Mouse (Mus musculus) hindbrain, embryonic 13.5 days (tissue): ENCODE data around the gene Nell1. TPM values are rescaled to one million over a fixed set of nuclear protein-coding genes. Genes with fewer than 3 reads are reported as not detected.

ENCODE experiments used
- ATAC-seq: fragments of 200-750 bp; cut with Nextera tagmentation; 2 replicates; pipeline ENCODE4 v1.8.0; 2017; ENCODE audit warnings: moderate TSS enrichment; ENCODE audit not compliant: low FRiP score
- H3K27ac ChIP-seq: fragments of 300-500 bp; sonication (generic); 2 replicates; pipeline ENCODE4 v1.5.1; 2015; ENCODE audit warnings: inconsistent platforms, mild to moderate bottlenecking, moderate library complexity
- H3K27me3 ChIP-seq: fragments of 300-500 bp; sonication (generic); 2 replicates; pipeline ENCODE4 v1.6.1; 2015; ENCODE audit warnings: mild to moderate bottlenecking, inconsistent platforms
- H3K36me3 ChIP-seq: fragments of 300-500 bp; sonication (generic); 2 replicates; pipeline ENCODE4 v1.6.1; 2015; ENCODE audit warnings: mild to moderate bottlenecking, inconsistent platforms
- H3K4me1 ChIP-seq: fragments of 300-500 bp; sonication (generic); replicated peaks from 2 replicates; pipeline ENCODE4 v1.6.1; 2015; ENCODE audit warnings: inconsistent platforms
- H3K4me2 ChIP-seq: fragments of 300-500 bp; sonication (generic); 2 replicates; pipeline ENCODE4 v1.6.1; 2015; ENCODE audit warnings: inconsistent platforms, mild to moderate bottlenecking, moderate library complexity
- H3K4me3 ChIP-seq: fragments of 300-500 bp; sonication (generic); 2 replicates; pipeline ENCODE4 v1.5.1; 2015; ENCODE audit warnings: mild to moderate bottlenecking, inconsistent platforms
- H3K9ac ChIP-seq: fragments of 300-500 bp; sonication (generic); 2 replicates; pipeline ENCODE4 v1.6.1; 2015; ENCODE audit warnings: mild to moderate bottlenecking, inconsistent platforms
- H3K9me3 ChIP-seq: fragments of 300-500 bp; sonication (generic); 2 replicates; pipeline ENCODE4 v1.6.1; 2016; ENCODE audit warnings: inconsistent platforms
- WGBS: fragments of 180-500 bp; shearing (Covaris S2); methylation state at CpG from one replicate; pipeline ENCODE4 v1.1.7; 2015; 5-methylcytosine and 5-hydroxymethylcytosine counted together
- polyA plus RNA-seq: library from polyadenylated mRNA; unstranded; fragments of >200 nt; fragmentation: Nextera tagmentation; extraction: Ambion mirVana; gene quantifications from 2 replicates; pipeline ENCODE4 v1.2.1, GENCODE M21; 2015

Gene Nell1
- polyA plus RNA-seq, 1 experiment from 2014 or later, result 15.7 TPM

- H3K9me3 ChIP-seq, result no peaks in the 10 kb centered on the region
- peaks cover 10% of the 10 kb centered on the region for H3K4me1 ChIP-seq
- no peaks in the 10 kb centered on the region for H3K36me3 ChIP-seq
- no peak overlapping the region for H3K4me2 ChIP-seq
- H3K4me3 ChIP-seq, result no peak overlapping the region
- no peaks in the 10 kb centered on the region for H3K27me3 ChIP-seq
- WGBS, result 13% methylated on average over 2 of the region's 2 CpGs
- H3K27ac ChIP-seq, result no peak overlapping the region
- ATAC-seq, result no peak
- H3K9ac ChIP-seq, result no peak overlapping the region
Measured at GRCm38 (mm10) chr7:50362039-50362438, 387.4 kb downstream of the Nell1 start.

DNA sequence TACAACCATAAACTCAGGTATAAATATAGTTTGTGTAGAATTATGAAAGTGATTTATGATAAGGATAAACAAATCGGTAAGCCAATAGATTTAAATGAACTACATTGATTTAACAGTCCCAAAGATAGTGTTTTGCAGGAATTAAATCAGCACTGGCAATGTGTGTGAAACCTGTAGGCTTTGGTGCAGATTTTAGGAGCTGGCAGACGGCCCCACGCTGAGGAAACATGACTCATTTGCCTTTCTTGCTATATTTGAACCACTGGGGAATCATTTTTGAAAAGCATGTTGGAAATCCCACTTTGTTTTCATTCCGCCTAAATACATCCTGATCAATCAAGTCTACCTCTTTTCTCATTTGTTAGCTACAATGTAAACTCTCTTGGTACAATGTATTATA is 400.2 kb downstream of the Nell1 start:
- no peaks in the 10 kb centered on the region for H3K36me3 ChIP-seq
- no peak overlapping the region for H3K27ac ChIP-seq
- 86% methylated on average over 4 of the region's 4 CpGs for WGBS
- no peak overlapping the region for H3K4me2 ChIP-seq
- H3K4me3 ChIP-seq, result no peak overlapping the region
- no peaks in the 10 kb centered on the region for H3K9me3 ChIP-seq
- no peaks in the 10 kb centered on the region for H3K27me3 ChIP-seq
- no peak overlapping the region for H3K9ac ChIP-seq
- no peaks in the 10 kb centered on the region for H3K4me1 ChIP-seq
- no peak for ATAC-seq

GRCm38 (mm10) chr7:50410421-50410820 is 435.8 kb downstream of the Nell1 start:
- no peak overlapping the region for H3K4me2 ChIP-seq
- ATAC-seq, result no peak

DNA sequence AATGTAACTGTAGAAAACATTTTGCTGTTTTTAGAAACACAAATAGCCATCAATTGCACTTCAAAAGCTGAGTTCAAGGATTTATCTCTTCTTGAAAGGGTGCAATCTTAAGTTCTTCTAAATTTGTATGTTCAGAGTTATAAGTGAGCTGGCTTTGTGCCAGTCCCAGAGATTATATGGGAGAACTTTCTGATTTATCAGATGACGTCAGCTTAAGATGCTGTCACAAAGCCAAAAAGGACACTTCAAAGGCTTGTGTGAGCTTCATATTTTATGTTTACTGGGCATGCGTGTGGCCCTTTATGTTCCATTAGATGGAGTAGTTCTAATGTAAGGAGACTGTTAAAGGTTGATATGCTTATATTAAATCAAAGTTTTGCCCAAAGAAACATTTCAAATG is 445.3 kb downstream of the Nell1 start:
- no peak overlapping the region for H3K9ac ChIP-seq
- H3K4me3 ChIP-seq, result no peak overlapping the region
- no peak for ATAC-seq
- H3K4me1 ChIP-seq, result no peaks in the 10 kb centered on the region
- no peak overlapping the region for H3K4me2 ChIP-seq
- 90% methylated on average over 2 of the region's 2 CpGs for WGBS
- no peaks in the 10 kb centered on the region for H3K27me3 ChIP-seq
- no peaks in the 10 kb centered on the region for H3K9me3 ChIP-seq
- H3K27ac ChIP-seq, result no peak overlapping the region
- no peaks in the 10 kb centered on the region for H3K36me3 ChIP-seq

More at GRCm38 (mm10) chr7:50410421-50410820, 435.8 kb downstream of the Nell1 start:
- 0 out of 2 replicates have a peak, but pooled peaks cover 2% of the 10 kb centered on the region for H3K4me1 ChIP-seq
- 80% methylated on average over 2 of the region's 2 CpGs for WGBS
- H3K27me3 ChIP-seq, result no peaks in the 10 kb centered on the region
- H3K4me3 ChIP-seq, result no peak overlapping the region
- no peak overlapping the region for H3K27ac ChIP-seq
- H3K9ac ChIP-seq, result no peak overlapping the region
- H3K36me3 ChIP-seq, result no peaks in the 10 kb centered on the region
- H3K9me3 ChIP-seq, result no peaks in the 10 kb centered on the region

GRCm38 (mm10) chr7:50422422-50423195 is 447.9 kb downstream of the Nell1 start:
- no peaks in the 10 kb centered on the region for H3K27me3 ChIP-seq
- WGBS, result 65% methylated on average over 1 of the region's 1 CpGs
- H3K36me3 ChIP-seq, result no peaks in the 10 kb centered on the region
- no peaks in the 10 kb centered on the region for H3K4me1 ChIP-seq
- H3K4me3 ChIP-seq, result no peak overlapping the region
- no peak overlapping the region for H3K4me2 ChIP-seq
- no peak for ATAC-seq
- no peaks in the 10 kb centered on the region for H3K9me3 ChIP-seq
- no peak overlapping the region for H3K9ac ChIP-seq
- H3K27ac ChIP-seq, result no peak overlapping the region

DNA sequence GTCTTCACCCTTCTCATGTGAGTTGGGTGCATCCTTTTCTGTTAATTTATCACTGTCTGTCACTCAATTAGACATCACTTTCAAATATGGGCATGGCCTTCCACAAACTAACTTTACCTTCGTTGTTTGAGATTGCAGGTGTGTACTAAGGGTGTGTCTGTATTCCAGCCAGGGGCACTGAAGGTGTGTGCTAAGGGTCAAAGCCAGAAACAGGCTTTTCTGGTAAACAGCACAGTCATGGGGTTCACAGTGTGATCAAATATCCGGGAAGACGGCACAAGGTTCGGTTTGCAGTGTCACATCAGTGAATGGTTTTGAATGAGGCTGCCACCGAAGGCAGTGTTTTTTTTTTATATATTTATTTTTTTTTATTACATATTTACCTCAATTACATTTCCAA is 455.1 kb downstream of the Nell1 start:
- Histone ChIP-seq H3K9ac (no peak overlapping the region), H3K36me3 (no peaks in the 10 kb centered on the region), H3K4me3 (no peak overlapping the region), H3K4me1 (no peaks in the 10 kb centered on the region), H3K9me3 (no peaks in the 10 kb centered on the region), H3K27ac (no peak overlapping the region), H3K4me2 (no peak overlapping the region), H3K27me3 (no peaks in the 10 kb centered on the region)
- 93% methylated on average over 5 of the region's 5 CpGs for WGBS
- ATAC-seq, result no peak

DNA sequence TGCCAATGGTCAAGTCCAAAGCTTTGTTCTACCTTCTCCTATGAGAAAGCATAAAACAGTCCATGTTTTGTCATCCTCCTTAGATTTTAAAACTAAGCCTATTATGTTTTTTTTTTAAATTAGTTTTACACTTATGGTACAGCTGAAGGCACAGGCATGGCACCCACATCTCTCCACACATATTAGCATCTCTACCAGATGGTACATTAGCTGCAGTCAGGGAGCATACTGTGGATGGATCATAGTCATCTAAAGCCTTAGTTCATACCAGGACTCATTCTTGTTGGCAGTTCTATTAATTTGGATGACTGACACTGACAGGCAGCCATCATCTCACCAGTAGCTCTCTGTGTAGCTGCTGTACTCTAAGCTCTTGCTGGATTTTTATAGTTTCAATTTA is 466.6 kb downstream of the Nell1 start:
- no peak overlapping the region for H3K27ac ChIP-seq
- no peak for ATAC-seq

DNA sequence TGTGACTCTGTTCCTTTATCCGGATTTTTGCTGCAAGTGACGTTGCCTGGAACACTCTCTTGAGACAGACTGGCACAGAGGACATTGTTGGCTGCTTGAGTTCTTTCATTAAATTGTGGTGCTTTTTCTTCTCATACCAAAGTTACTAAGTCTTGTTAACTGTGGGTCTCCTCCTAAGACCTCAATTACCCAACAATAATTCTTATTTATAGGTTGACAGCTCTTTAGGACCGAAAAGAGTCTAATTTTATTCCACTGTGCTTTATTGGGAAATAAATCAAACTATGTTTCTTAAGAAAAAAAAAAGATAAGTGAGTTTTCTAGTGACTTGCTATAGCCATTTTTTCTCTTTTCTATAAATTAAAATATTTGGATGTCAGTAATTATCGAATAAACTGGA is 472.7 kb downstream of the Nell1 start:
- H3K27ac ChIP-seq, result no peak overlapping the region
- 87% methylated on average over 4 of the region's 4 CpGs for WGBS
- no peak overlapping the region for H3K4me2 ChIP-seq
- no peaks in the 10 kb centered on the region for H3K4me1 ChIP-seq
- H3K9me3 ChIP-seq, result no peaks in the 10 kb centered on the region
- H3K4me3 ChIP-seq, result no peak overlapping the region
- no peak overlapping the region for H3K9ac ChIP-seq
- ATAC-seq, result no peak
- no peaks in the 10 kb centered on the region for H3K36me3 ChIP-seq
- no peaks in the 10 kb centered on the region for H3K27me3 ChIP-seq

More for the DNA sequence above, 466.6 kb downstream of the Nell1 start:
- no peak overlapping the region for H3K4me2 ChIP-seq
- no peak overlapping the region for H3K4me3 ChIP-seq
- H3K9me3 ChIP-seq, result no peaks in the 10 kb centered on the region
- H3K4me1 ChIP-seq, result no peaks in the 10 kb centered on the region
- no peak overlapping the region for H3K9ac ChIP-seq
- H3K27me3 ChIP-seq, result no peaks in the 10 kb centered on the region
- H3K36me3 ChIP-seq, result no peaks in the 10 kb centered on the region

GRCm38 (mm10) chr7:50467742-50468141 is 493.1 kb downstream of the Nell1 start:
- H3K4me2 ChIP-seq, result no peak overlapping the region
- H3K27me3 ChIP-seq, result no peaks in the 10 kb centered on the region
- ATAC-seq, result no peak
- no peaks in the 10 kb centered on the region for H3K36me3 ChIP-seq
- no peaks in the 10 kb centered on the region for H3K9me3 ChIP-seq
- H3K4me3 ChIP-seq, result no peak overlapping the region
- H3K9ac ChIP-seq, result no peak overlapping the region
- 98% methylated on average over 6 of the region's 6 CpGs for WGBS
- no peak overlapping the region for H3K27ac ChIP-seq
- H3K4me1 ChIP-seq, result no peaks in the 10 kb centered on the region

DNA sequence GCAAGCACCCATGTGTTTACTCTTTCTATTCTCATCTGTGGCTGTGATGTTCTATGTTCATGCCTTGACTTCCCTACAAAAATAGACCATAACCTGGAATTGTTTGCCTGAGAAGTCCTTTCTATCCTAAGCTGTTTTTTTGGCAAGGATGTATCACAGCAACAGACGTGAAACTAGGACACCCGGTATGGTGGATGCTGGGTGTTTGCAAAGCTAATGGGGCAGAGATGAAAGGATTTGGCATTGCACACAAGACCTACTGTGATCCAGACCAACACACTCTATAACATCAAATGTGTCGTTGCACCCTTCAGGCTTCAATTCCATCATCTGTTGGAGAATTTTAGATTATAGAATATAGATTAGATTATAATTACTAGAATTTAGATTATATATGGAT is 495.9 kb downstream of the Nell1 start:
- H3K9ac ChIP-seq, result no peak overlapping the region
- H3K4me2 ChIP-seq, result no peak overlapping the region
- ATAC-seq, result no peak
- WGBS, result 81% methylated on average over 3 of the region's 3 CpGs
- no peaks in the 10 kb centered on the region for H3K36me3 ChIP-seq
- no peak overlapping the region for H3K4me3 ChIP-seq
- H3K9me3 ChIP-seq, result no peaks in the 10 kb centered on the region
- H3K4me1 ChIP-seq, result no peaks in the 10 kb centered on the region
- H3K27ac ChIP-seq, result no peak overlapping the region
- H3K27me3 ChIP-seq, result no peaks in the 10 kb centered on the region

GRCm38 (mm10) chr7:50482011-50482410 is 507.3 kb downstream of the Nell1 start:
- H3K27me3 ChIP-seq, result no peaks in the 10 kb centered on the region
- H3K4me1 ChIP-seq, result no peaks in the 10 kb centered on the region
- no peak overlapping the region for H3K4me2 ChIP-seq
- H3K4me3 ChIP-seq, result no peak overlapping the region
- H3K9ac ChIP-seq, result no peak overlapping the region
- H3K27ac ChIP-seq, result no peak overlapping the region
- no peaks in the 10 kb centered on the region for H3K36me3 ChIP-seq
- no peaks in the 10 kb centered on the region for H3K9me3 ChIP-seq
- ATAC-seq, result no peak
- 62% methylated on average over 4 of the region's 4 CpGs for WGBS

- Histone ChIP-seq H3K27ac (no peak overlapping the region), H3K4me2 (no peak overlapping the region), H3K27me3 (no peaks in the 10 kb centered on the region), H3K4me1 (no peaks in the 10 kb centered on the region), H3K36me3 (no peaks in the 10 kb centered on the region), H3K9ac (no peak overlapping the region), H3K4me3 (no peak overlapping the region), H3K9me3 (peaks cover 3% of the 10 kb centered on the region; the same call in 1 of the 2 replicates)
- no peak for ATAC-seq
- WGBS, result 35% methylated on average over 1 of the region's 1 CpGs
Measured at GRCm38 (mm10) chr7:50485304-50485703, 510.6 kb downstream of the Nell1 start.

DNA sequence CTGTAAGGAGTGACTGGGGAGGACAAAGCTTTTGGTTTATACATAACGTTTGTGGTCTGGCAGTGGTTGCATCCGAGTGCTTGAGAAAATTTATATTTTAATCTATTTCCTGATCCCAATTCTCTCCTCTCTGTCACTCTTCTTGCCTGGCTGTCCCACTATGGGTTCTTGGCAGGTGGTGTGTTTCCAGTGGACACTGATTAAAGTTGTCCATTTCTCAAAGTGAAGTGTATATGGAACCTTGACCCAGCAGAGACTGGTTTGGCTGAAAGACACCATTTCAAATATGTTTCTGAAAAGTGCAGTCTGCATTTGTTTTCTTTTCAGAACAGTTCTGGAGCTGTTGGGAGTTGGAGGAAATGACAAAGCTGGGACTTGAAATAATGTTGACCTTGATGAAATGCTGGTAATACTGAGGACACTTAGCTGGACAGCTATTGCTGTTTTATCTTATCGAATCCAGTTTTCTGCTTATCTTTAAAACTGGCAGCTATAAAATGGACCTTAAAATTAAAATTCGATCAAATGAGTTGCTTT is 512.3 kb downstream of the Nell1 start:
- H3K27ac ChIP-seq, result no peak overlapping the region
- 89% methylated on average over 4 of the region's 4 CpGs for WGBS
- no peak for ATAC-seq

More for the DNA sequence above, 512.3 kb downstream of the Nell1 start:
- Histone ChIP-seq H3K9ac (no peak overlapping the region), H3K9me3 (peaks cover 3% of the 10 kb centered on the region; the same call in 1 of the 2 replicates), H3K4me2 (no peak overlapping the region), H3K36me3 (no peaks in the 10 kb centered on the region), H3K4me3 (no peak overlapping the region), H3K4me1 (no peaks in the 10 kb centered on the region), H3K27me3 (no peaks in the 10 kb centered on the region)
